Mouse (Mus musculus) lung, postnatal 0 days (tissue): ENCODE measurements around the gene Sarnp. TPM values are rescaled to one million over a fixed set of nuclear protein-coding genes. Genes with fewer than 3 reads are reported as not detected.

Experiments
- ATAC-seq: fragments of 200-750 bp; cut with Nextera tagmentation; 2 replicates; pipeline ENCODE4 v1.8.0; 2017; ENCODE audit warnings: moderate library complexity
- DNase-seq: peaks from one replicate; pipeline ENCODE4 v3.0.0-alpha.2; 2016; ENCODE audit warnings: low spot score
- H3K27ac ChIP-seq: fragments of 300-500 bp; sonication (generic); 2 replicates; pipeline ENCODE4 v1.5.1; 2014; ENCODE audit warnings: antibody characterized with exemption, mild to moderate bottlenecking, low read length, mixed read lengths
- H3K27me3 ChIP-seq: fragments of 300-500 bp; sonication (generic); replicated peaks from 2 replicates; pipeline ENCODE4 v1.6.1; 2014; ENCODE audit warnings: low read length, mixed read lengths; ENCODE audit not compliant: insufficient read depth
- H3K36me3 ChIP-seq: fragments of 300-500 bp; sonication (generic); 2 replicates; pipeline ENCODE4 v1.6.1; 2014; ENCODE audit warnings: low read length, mixed read lengths; ENCODE audit not compliant: insufficient read depth
- H3K4me1 ChIP-seq: fragments of 300-500 bp; sonication (generic); 2 replicates; pipeline ENCODE4 v1.6.1; 2014; ENCODE audit warnings: antibody characterized with exemption, low read depth, low read length, mixed read lengths; ENCODE audit not compliant: insufficient read depth
- H3K4me2 ChIP-seq: fragments of 300-500 bp; sonication (generic); replicated peaks from 2 replicates; pipeline ENCODE4 v1.6.1; 2014; ENCODE audit warnings: low read depth, mild to moderate bottlenecking, low read length, moderate library complexity, mixed read lengths
- H3K4me3 ChIP-seq: fragments of 300-500 bp; sonication (generic); 2 replicates; pipeline ENCODE4 v1.5.1; 2014; ENCODE audit warnings: low read depth, low read length
- H3K9ac ChIP-seq: fragments of 300-500 bp; sonication (generic); replicated peaks from 2 replicates; pipeline ENCODE4 v1.6.1; 2014; ENCODE audit warnings: low read depth, mild to moderate bottlenecking
- H3K9me3 ChIP-seq: fragments of 300-500 bp; sonication (generic); 2 replicates; pipeline ENCODE4 v1.6.1; 2016; ENCODE audit warnings: low read length, mixed read lengths
- CTCF ChIP-seq: IDR thresholded peaks from 2 replicates; pipeline ENCODE4 v1.5.1; 2016; ENCODE audit warnings: antibody characterized with exemption, mild to moderate bottlenecking
- EP300 ChIP-seq: IDR thresholded peaks from 2 replicates; pipeline ENCODE4 v1.6.1; 2016; ENCODE audit warnings: antibody characterized with exemption, mild to moderate bottlenecking, control low read depth
- WGBS: fragments of 180-500 bp; shearing (Covaris S2); extraction: QIAGEN DNeasy Blood & Tissue Kit; methylation state at CpG from one replicate; pipeline ENCODE4 v1.1.7; 2014; 5-methylcytosine and 5-hydroxymethylcytosine counted together
- polyA plus RNA-seq: library from polyadenylated mRNA; unstranded; fragments of >200 nt; fragmentation: Nextera tagmentation; extraction: Ambion mirVana; gene quantifications from 2 replicates; pipeline ENCODE4 v1.2.1, GENCODE M21; 2015

The Sarnp gene
- polyA plus RNA-seq, 1 experiment from 2014 or later, result 113 TPM

- Histone ChIP-seq H3K27me3 (no peaks in the 10 kb centered on the region), H3K4me3 (no peak overlapping the region), H3K4me1 (peaks cover 6% of the 10 kb centered on the region; the same call in 1 of the 2 replicates), H3K27ac (no peak overlapping the region), H3K9ac (no peak overlapping the region), H3K9me3 (no peaks in the 10 kb centered on the region), H3K4me2 (no peak overlapping the region), H3K36me3 (no peaks in the 10 kb centered on the region)
- DNase-seq, result no peak
- ATAC-seq, result no peak
- TF ChIP-seq EP300 (no peak), CTCF (no peak)
- 95% methylated on average over 9 of the region's 9 CpGs for WGBS
These were observed 6.7 kb downstream of the Sarnp start for GRCm38 (mm10) chr10:128823821-128824220.

GRCm38 (mm10) chr10:128837400-128837799, 20.3 kb downstream of the Sarnp start:
- H3K36me3 ChIP-seq, result peaks cover 13% of the 10 kb centered on the region; the same call in 1 of the 2 replicates

GRCm38 (mm10) chr10:128839434-128839833, 22.3 kb downstream of the Sarnp start:
- Histone ChIP-seq H3K4me2 (no peak overlapping the region), H3K9ac (no peak overlapping the region), H3K27ac (no peak overlapping the region), H3K9me3 (no peaks in the 10 kb centered on the region), H3K4me3 (no peak overlapping the region), H3K27me3 (no peaks in the 10 kb centered on the region), H3K4me1 (no peaks in the 10 kb centered on the region), H3K36me3 (peaks cover 21% of the 10 kb centered on the region; the same call in 1 of the 2 replicates)
- no peak for DNase-seq
- no peak for ATAC-seq
- TF ChIP-seq CTCF (no peak), EP300 (no peak)

More at GRCm38 (mm10) chr10:128837400-128837799, 20.3 kb downstream of the Sarnp start:
- Histone ChIP-seq H3K4me2 (no peak overlapping the region), H3K27ac (no peak overlapping the region), H3K9me3 (no peaks in the 10 kb centered on the region), H3K9ac (no peak overlapping the region), H3K4me3 (no peak overlapping the region), H3K4me1 (no peaks in the 10 kb centered on the region), H3K27me3 (no peaks in the 10 kb centered on the region)
- DNase-seq (no peak), ATAC-seq (no peak)
- TF ChIP-seq CTCF (peak; percentile 26; the same call in 1 of the 2 replicates), EP300 (no peak)

DNA sequence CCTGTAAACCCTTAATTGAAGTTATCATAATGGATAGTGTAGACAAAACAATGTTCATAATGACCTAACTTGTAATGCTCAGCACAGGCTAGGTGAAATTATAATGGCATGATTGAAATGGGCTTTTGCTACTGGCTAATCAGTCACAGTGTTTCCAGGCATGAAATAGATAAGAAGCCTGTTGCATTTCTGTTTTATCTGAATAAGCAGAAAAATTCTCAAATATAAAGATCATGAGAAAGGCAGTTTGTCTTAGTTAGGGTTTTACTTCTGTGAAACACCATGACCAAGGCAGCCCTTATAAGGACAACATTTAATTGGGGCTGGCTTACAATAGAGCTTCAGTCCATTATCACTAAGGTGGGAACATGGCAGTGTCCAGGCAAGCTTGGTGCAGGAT, 23.5 kb downstream of the Sarnp start:
- Histone ChIP-seq H3K27ac (no peak overlapping the region), H3K4me3 (no peak overlapping the region), H3K36me3 (peaks cover 28% of the 10 kb centered on the region; the same call in 1 of the 2 replicates), H3K9ac (no peak overlapping the region), H3K4me2 (no peak overlapping the region), H3K27me3 (no peaks in the 10 kb centered on the region), H3K9me3 (no peaks in the 10 kb centered on the region), H3K4me1 (no peaks in the 10 kb centered on the region)
- ATAC-seq (no peak), DNase-seq (no peak)
- TF ChIP-seq CTCF (no peak), EP300 (no peak)

DNA sequence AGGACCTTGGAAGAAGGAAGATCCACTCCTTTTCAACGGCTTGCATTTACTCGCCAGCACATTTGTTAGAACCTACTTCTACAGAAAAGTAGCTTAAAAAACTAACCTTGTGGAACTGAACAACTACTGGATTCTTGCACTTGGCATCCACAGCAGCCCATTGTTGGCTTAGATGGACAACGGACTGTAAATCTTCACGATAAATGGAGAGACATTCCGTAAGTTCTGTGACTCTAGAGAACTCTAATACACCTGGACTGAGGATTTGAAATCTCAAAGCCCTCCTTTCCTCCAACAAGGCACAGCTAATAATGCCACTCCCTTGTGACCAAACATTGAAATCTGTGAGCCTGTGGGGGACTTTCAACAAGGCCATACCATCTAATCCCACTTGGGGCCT, 26.1 kb downstream of the Sarnp start:
- no peaks in the 10 kb centered on the region for H3K4me1 ChIP-seq
- DNase-seq (no peak), ATAC-seq (no peak)
- TF ChIP-seq EP300 (no peak), CTCF (no peak)
- H3K9ac ChIP-seq, result no peak overlapping the region
- H3K9me3 ChIP-seq, result no peaks in the 10 kb centered on the region
- no peaks in the 10 kb centered on the region for H3K27me3 ChIP-seq
- H3K4me2 ChIP-seq, result no peak overlapping the region
- WGBS, result 90% methylated on average over 5 of the region's 5 CpGs
- H3K27ac ChIP-seq, result no peak overlapping the region
- peaks cover 24% of the 10 kb centered on the region; the same call in 1 of the 2 replicates for H3K36me3 ChIP-seq
- H3K4me3 ChIP-seq, result no peak overlapping the region

DNA sequence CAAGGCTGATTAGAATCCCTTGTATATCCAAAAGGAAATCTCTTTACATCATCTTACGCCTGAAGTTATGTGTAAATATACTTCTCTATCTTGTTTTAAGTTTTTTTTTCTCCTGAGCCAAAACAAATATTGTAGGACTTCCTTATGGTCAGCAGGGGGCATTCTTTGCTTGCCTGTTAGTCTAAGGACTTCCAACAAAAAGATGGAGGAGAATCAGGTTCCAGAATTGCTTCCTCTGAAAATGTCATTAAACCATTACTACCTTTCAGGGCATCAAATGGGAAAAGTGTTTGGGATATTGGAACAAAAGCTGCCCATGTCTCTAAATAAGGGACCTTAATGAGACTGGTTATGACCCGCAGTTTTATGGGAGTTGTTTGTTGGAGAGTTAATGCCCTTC, 28.4 kb downstream of the Sarnp start:
- H3K9me3 ChIP-seq, result no peaks in the 10 kb centered on the region
- DNase-seq, result peak; percentile 80
- no peak overlapping the region for H3K27ac ChIP-seq
- peak; percentile 76 for TF ChIP-seq CTCF
- no peak for TF ChIP-seq EP300
- 60% methylated on average over 2 of the region's 2 CpGs for WGBS
- no peak overlapping the region for H3K9ac ChIP-seq
- peaks cover 21% of the 10 kb centered on the region; the same call in 1 of the 2 replicates for H3K36me3 ChIP-seq
- no peak overlapping the region for H3K4me2 ChIP-seq
- H3K27me3 ChIP-seq, result no peaks in the 10 kb centered on the region
- no peak overlapping the region for H3K4me3 ChIP-seq
- H3K4me1 ChIP-seq, result no peaks in the 10 kb centered on the region
- no peak for ATAC-seq

GRCm38 (mm10) chr10:128846664-128847063, 29.5 kb downstream of the Sarnp start:
- no peak overlapping the region for H3K27ac ChIP-seq
- H3K9ac ChIP-seq, result no peak overlapping the region
- H3K4me1 ChIP-seq, result no peaks in the 10 kb centered on the region
- ATAC-seq, result no peak
- TF ChIP-seq EP300, result no peak
- no peak for TF ChIP-seq CTCF
- DNase-seq, result no peak
- no peaks in the 10 kb centered on the region for H3K27me3 ChIP-seq
- no peaks in the 10 kb centered on the region for H3K9me3 ChIP-seq
- H3K4me2 ChIP-seq, result no peak overlapping the region
- no peak overlapping the region for H3K4me3 ChIP-seq
- WGBS, result 91% methylated on average over 4 of the region's 4 CpGs
- H3K36me3 ChIP-seq, result peaks cover 23% of the 10 kb centered on the region; the same call in 1 of the 2 replicates
